Mouse (Mus musculus): Measurements from ENCODE around the gene Myh14.

GRCm38 (mm10) chr7:44593051-44593450 lies 77.6 kb downstream of the Myh14 start:
- no peak for TF ChIP-seq POLR2A (IDR thresholded peaks at IDR 0.05; ENCODE audit: insufficient read depth, low read depth, low read length)
- no peak for TF ChIP-seq CTCF (IDR thresholded peaks at IDR 0.05; ENCODE audit: insufficient read depth, low read depth, low read length)

All from olfactory bulb, adult 2 months (tissue).